Mouse (Mus musculus): ENCODE measurements around the gene Med25. TPM values are rescaled to one million over a fixed set of nuclear protein-coding genes. Genes with fewer than 3 reads are reported as not detected.

Med25 gene
- polyA plus RNA-seq, 1 experiment from 2014 or later = 153 TPM

MicroRNA genes within 50 kb of the gene (microRNA counts, 519-probe panel; counts per million panel counts)
- microRNA mmu-miR-707 = 386 counts per million, percentile 18 among the panel's probes with 10 or more counts

Small RNA genes within 50 kb of the gene (microRNA-seq; reads per million reads assigned to microRNA genes)
- gene Mir707 = not detected

Other genes starting within 250 kb of the Med25 start
- 2.9 and 3.3 TPM in 2 replicates for gene Myh14, start 221.9 kb downstream of the Med25 start, polyA plus RNA-seq (2015; fragmentation: Nextera tagmentation; extraction: Ambion mirVana)
- gene Izumo2, start 184.0 kb downstream of the Med25 start, polyA plus RNA-seq (2015; fragmentation: Nextera tagmentation; extraction: Ambion mirVana) = not detected in 2 replicates
- 27.3 and 27.9 TPM in 2 replicates for gene Vrk3, start 144.3 kb downstream of the Med25 start, polyA plus RNA-seq (2015; fragmentation: Nextera tagmentation; extraction: Ambion mirVana)
- 1.2 and 1.8 TPM in 2 replicates for gene Zfp473, start 141.7 kb downstream of the Med25 start, polyA plus RNA-seq (2015; fragmentation: Nextera tagmentation; extraction: Ambion mirVana)
- gene Nup62, start 76.6 kb downstream of the Med25 start, polyA plus RNA-seq (2015; fragmentation: Nextera tagmentation; extraction: Ambion mirVana) = 43.6 and 45.9 TPM in 2 replicates
- 0.57 and 1.0 TPM in 2 replicates for gene Il4i1, start 76.3 kb downstream of the Med25 start, polyA plus RNA-seq (2015; fragmentation: Nextera tagmentation; extraction: Ambion mirVana)
- 2.5 and 3.0 TPM in 2 replicates for gene Atf5, start 76.1 kb downstream of the Med25 start, polyA plus RNA-seq (2015; fragmentation: Nextera tagmentation; extraction: Ambion mirVana)
- 82.2 and 83.2 TPM in 2 replicates for gene Akt1s1, start 43.7 kb downstream of the Med25 start, polyA plus RNA-seq (2015; fragmentation: Nextera tagmentation; extraction: Ambion mirVana)
- gene Tbc1d17, start 43.6 kb downstream of the Med25 start, polyA plus RNA-seq (2015; fragmentation: Nextera tagmentation; extraction: Ambion mirVana) = 118 and 123 TPM in 2 replicates
- 27.9 and 30.4 TPM in 2 replicates for gene Pnkp, start 35.6 kb downstream of the Med25 start, polyA plus RNA-seq (2015; fragmentation: Nextera tagmentation; extraction: Ambion mirVana)
- gene Ptov1, start 22.9 kb downstream of the Med25 start, polyA plus RNA-seq (2015; fragmentation: Nextera tagmentation; extraction: Ambion mirVana) = 419 and 448 TPM in 2 replicates
- 20.0 and 22.3 TPM in 2 replicates for gene Fuz, start 3.4 kb upstream of the Med25 start, polyA plus RNA-seq (2015; fragmentation: Nextera tagmentation; extraction: Ambion mirVana)
- gene Ap2a1, start 36.8 kb upstream of the Med25 start, polyA plus RNA-seq (2015; fragmentation: Nextera tagmentation; extraction: Ambion mirVana) = 122 and 136 TPM in 2 replicates
- gene Tsks, start 50.5 kb upstream of the Med25 start, polyA plus RNA-seq (2015; fragmentation: Nextera tagmentation; extraction: Ambion mirVana) = 0.10 and 0.25 TPM in 2 replicates
- 58.4 and 63.1 TPM in 2 replicates for gene Cpt1c, start 82.1 kb upstream of the Med25 start, polyA plus RNA-seq (2015; fragmentation: Nextera tagmentation; extraction: Ambion mirVana)
- gene Prmt1, start 93.9 kb upstream of the Med25 start, polyA plus RNA-seq (2015; fragmentation: Nextera tagmentation; extraction: Ambion mirVana) = 671 and 697 TPM in 2 replicates
- 52.3 and 53.6 TPM in 2 replicates for gene Irf3, start 104.9 kb upstream of the Med25 start, polyA plus RNA-seq (2015; fragmentation: Nextera tagmentation; extraction: Ambion mirVana)
- 7.0 and 8.3 TPM in 2 replicates for gene Bcl2l12, start 106.0 kb upstream of the Med25 start, polyA plus RNA-seq (2015; fragmentation: Nextera tagmentation; extraction: Ambion mirVana)
- 42.4 and 47.8 TPM in 2 replicates for gene Scaf1, start 123.7 kb upstream of the Med25 start, polyA plus RNA-seq (2015; fragmentation: Nextera tagmentation; extraction: Ambion mirVana)
- 12.2 and 12.4 TPM in 2 replicates for gene Rras, start 125.2 kb upstream of the Med25 start, polyA plus RNA-seq (2015; fragmentation: Nextera tagmentation; extraction: Ambion mirVana)
- gene Prr12, start 160.2 kb upstream of the Med25 start, polyA plus RNA-seq (2015; fragmentation: Nextera tagmentation; extraction: Ambion mirVana) = 13.6 and 13.9 TPM in 2 replicates
- gene Nosip, start 169.7 kb upstream of the Med25 start, polyA plus RNA-seq (2015; fragmentation: Nextera tagmentation; extraction: Ambion mirVana) = 64.1 and 67.7 TPM in 2 replicates
- gene Prrg2, start 170.0 kb upstream of the Med25 start, polyA plus RNA-seq (2015; fragmentation: Nextera tagmentation; extraction: Ambion mirVana) = 12.5 and 13.6 TPM in 2 replicates
- 43.5 and 47.8 TPM in 2 replicates for gene Rcn3, start 199.5 kb upstream of the Med25 start, polyA plus RNA-seq (2015; fragmentation: Nextera tagmentation; extraction: Ambion mirVana)
- gene Fcgrt, start 211.1 kb upstream of the Med25 start, polyA plus RNA-seq (2015; fragmentation: Nextera tagmentation; extraction: Ambion mirVana) = 22.7 and 27.9 TPM in 2 replicates
- gene Rps11, start 231.7 kb upstream of the Med25 start, polyA plus RNA-seq (2015; fragmentation: Nextera tagmentation; extraction: Ambion mirVana) = 657 and 700 TPM in 2 replicates
- 602 and 620 TPM in 2 replicates for gene Rpl13a, start 236.0 kb upstream of the Med25 start, polyA plus RNA-seq (2015; fragmentation: Nextera tagmentation; extraction: Ambion mirVana)
- 0.41 TPM in 1 of 2 replicates, not detected in the other for gene Gm45713, start 243.5 kb upstream of the Med25 start, polyA plus RNA-seq (2015; fragmentation: Nextera tagmentation; extraction: Ambion mirVana)
- 1.5 and 2.2 TPM in 2 replicates for gene Flt3l, start 243.7 kb upstream of the Med25 start, polyA plus RNA-seq (2015; fragmentation: Nextera tagmentation; extraction: Ambion mirVana)